Comparison of ENCODE assay signal across 8 mouse cellular contexts in the genomic region with DNA sequence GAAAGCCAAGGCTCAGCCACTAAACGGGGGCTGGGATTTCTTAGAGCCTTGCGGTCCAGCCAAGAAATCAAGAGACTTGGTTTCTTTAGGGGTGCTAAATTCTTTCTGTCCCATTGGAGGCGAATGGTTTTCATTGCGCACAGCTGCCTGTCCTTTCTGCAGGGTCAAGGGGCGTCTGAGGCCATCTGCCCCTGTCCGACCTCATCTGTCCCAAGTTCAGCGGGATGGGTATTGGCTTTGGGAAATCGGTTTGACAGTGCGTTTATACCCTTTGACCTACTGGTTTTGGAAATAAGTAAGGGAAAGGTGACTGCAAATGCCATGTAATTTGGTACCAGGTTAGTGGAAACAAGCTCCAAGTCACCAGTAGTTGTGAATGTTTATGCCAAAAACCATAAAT. TPM values are rescaled to one million over a fixed set of nuclear protein-coding genes. Genes with fewer than 3 reads are reported as not detected.
DNase-seq lines count a peak whose midpoint lies in the region; ATAC-seq and TF ChIP-seq lines count a peak whose summit lies in the region.

No protein-coding gene starts in this region.

- peaks cover 9% of the 10 kb centered on the region for H3K4me1 ChIP-seq in forebrain, embryonic 14.5 days (ENCODE audit: control insufficient read depth, insufficient read depth, low read length)
- peaks cover 37% of the 10 kb centered on the region for H3K4me1 ChIP-seq in liver, embryonic 13.5 days (replicated peaks)

- no peak for DNase-seq in gastrocnemius, adult 2 months
- DNase-seq in gastrocnemius, adult 18-20 months (ENCODE audit: low spot score) = no peak
- no peak for DNase-seq in forebrain, embryonic 14.5 days (ENCODE audit: low spot score)
- DNase-seq in liver, embryonic 13.5 days = no peak
- DNase-seq in ovary, postnatal 10 days (ENCODE audit: low spot score) = no peak
- no peak for DNase-seq in frontal cortex, postnatal 14 days (ENCODE audit: low spot score in 2 of 2)
- DNase-seq in embryo, embryonic 11 days = no peak

- peak overlapping the region; percentile 76 for H3K9ac ChIP-seq in forebrain, embryonic 14.5 days (ENCODE audit: low read length)
- peak overlapping the region; percentile 77 for H3K9ac ChIP-seq in liver, embryonic 13.5 days

- H3K9me3 ChIP-seq in forebrain, embryonic 14.5 days (replicated peaks; ENCODE audit: control insufficient read depth, low read length) = no peaks in the 10 kb centered on the region
- H3K9me3 ChIP-seq in liver, embryonic 13.5 days (replicated peaks) = no peaks in the 10 kb centered on the region

- peak overlapping the region; percentile 93 for H3K4me3 ChIP-seq in gastrocnemius, adult 2 months
- peak overlapping the region; percentile 59 for H3K4me3 ChIP-seq in C2C12 (ENCODE audit: insufficient read depth, poor library complexity, severe bottlenecking)
- H3K4me3 ChIP-seq in forebrain, embryonic 14.5 days (ENCODE audit: low read depth, low read length) = peak overlapping the region; percentile 73
- H3K4me3 ChIP-seq in liver, embryonic 13.5 days (replicated peaks) = peak overlapping the region; percentile 74

- H3K4me2 ChIP-seq in forebrain, embryonic 14.5 days (ENCODE audit: low read length) = peak overlapping the region; percentile 79
- peak overlapping the region; percentile 94 for H3K4me2 ChIP-seq in liver, embryonic 13.5 days

- intact Hi-C loops in gastrocnemius, adult 2 months (cut with DNase I) = no loop called here

- H3K27me3 ChIP-seq in C2C12 (ENCODE audit: control insufficient read depth, insufficient read depth, insufficient read length) = no peaks in the 10 kb centered on the region
- H3K27me3 ChIP-seq in forebrain, embryonic 14.5 days (replicated peaks; ENCODE audit: control insufficient read depth, insufficient read depth, low read length) = no peaks in the 10 kb centered on the region
- H3K27me3 ChIP-seq in liver, embryonic 13.5 days = no peaks in the 10 kb centered on the region

- WGBS in forebrain, embryonic 14.5 days = 6% methylated on average over 9 of the region's 9 CpGs
- 6% methylated on average over 9 of the region's 9 CpGs for WGBS in liver, embryonic 13.5 days (ENCODE audit: insufficient replicate concordance)

- H3ac ChIP-seq in C2C12 (ENCODE audit: control insufficient read depth, insufficient read length, low read depth) = peak overlapping the region; percentile 65

- no peak for ATAC-seq in forebrain, embryonic 14.5 days
- ATAC-seq in liver, embryonic 13.5 days (ENCODE audit: low read depth) = no peak

- H3K79me3 ChIP-seq in C2C12 (ENCODE audit: low read depth) = peaks cover 8% of the 10 kb centered on the region

- H3K79me2 ChIP-seq in C2C12 (ENCODE audit: control insufficient read depth, insufficient read depth) = peaks cover 19% of the 10 kb centered on the region

- peaks cover 25% of the 10 kb centered on the region for H3K36me3 ChIP-seq in C2C12 (ENCODE audit: control insufficient read depth, insufficient read depth)
- peaks cover 31% of the 10 kb centered on the region for H3K36me3 ChIP-seq in forebrain, embryonic 14.5 days (ENCODE audit: control insufficient read depth, insufficient read depth, low read length)
- peaks cover 33% of the 10 kb centered on the region for H3K36me3 ChIP-seq in liver, embryonic 13.5 days

- no peak for TF ChIP-seq CTCF in gastrocnemius, adult 2 months (IDR thresholded peaks at IDR 0.05)
- TF ChIP-seq CTCF in C2C12 (IDR thresholded peaks at IDR 0.05; ENCODE audit: control insufficient read depth, insufficient read depth, insufficient read length) = no peak

- peak overlapping the region; percentile 93 for H3K27ac ChIP-seq in gastrocnemius, adult 2 months
- 0 out of 2 replicates have a peak overlapping the region, but pooled peaks have one; percentile 79 for H3K27ac ChIP-seq in forebrain, embryonic 14.5 days (ENCODE audit: low read depth, low read length)
- H3K27ac ChIP-seq in liver, embryonic 13.5 days = peak overlapping the region; percentile 79

TF ChIP-seq in C2C12, 6 proteins besides CTCF, POLR2A, EP300 and RAD21:
- no peak for TF ChIP-seq FOSL1 (IDR thresholded peaks at IDR 0.05; ENCODE audit: insufficient read depth, low read length, poor library complexity, severe bottlenecking)
- no peak for TF ChIP-seq CEBPB (IDR thresholded peaks at IDR 0.05; ENCODE audit: low read depth)

RNA-seq across cellular contexts. Expression of gene Pdp2, which starts 0.6 kb away (rescaled TPM):
- 1 to 10 TPM; 4.0 to 4.6 TPM for total RNA-seq in gastrocnemius, adult 2 months (2021)
- total RNA-seq in gastrocnemius, adult 18-20 months (2021) = 1 to 10 TPM; 2.9 to 3.3 TPM
- 2.6 TPM for polyA plus RNA-seq in C2C12 (2012; fragmentation: generic; extraction: Trizol)
- 11.9 and 14.2 TPM in 2 replicates for polyA plus RNA-seq in forebrain, embryonic 14.5 days (2014; fragmentation: Nextera tagmentation; extraction: Ambion mirVana)
- polyA plus RNA-seq in liver, embryonic 13.5 days (2015; fragmentation: Nextera tagmentation; extraction: Ambion mirVana) = 4.4 and 5.7 TPM in 2 replicates

RNA-seq across cellular contexts. Expression of gene Cdh16, which starts 32.3 kb away (rescaled TPM):
- total RNA-seq in gastrocnemius, adult 2 months (2021) = not detected
- total RNA-seq in gastrocnemius, adult 18-20 months (2021) = under 1 TPM in 1 of 2 experiments, not detected in 1; 0.23 TPM
- not detected for polyA plus RNA-seq in C2C12 (2012; fragmentation: generic; extraction: Trizol)
- polyA plus RNA-seq in forebrain, embryonic 14.5 days (2014; fragmentation: Nextera tagmentation; extraction: Ambion mirVana) = not detected in 2 replicates
- not detected in 2 replicates for polyA plus RNA-seq in liver, embryonic 13.5 days (2015; fragmentation: Nextera tagmentation; extraction: Ambion mirVana)

RNA-seq across cellular contexts. Expression of gene Rrad, which starts 39.3 kb away (rescaled TPM):
- 1 to 10 TPM; 2.8 to 3.1 TPM for total RNA-seq in gastrocnemius, adult 2 months (2021)
- total RNA-seq in gastrocnemius, adult 18-20 months (2021) = 10 to 100 TPM in 1 of 2 experiments, 1 to 10 TPM in 1; 1.7 to 21.4 TPM
- polyA plus RNA-seq in C2C12 (2012; fragmentation: generic; extraction: Trizol) = 8.5 TPM
- polyA plus RNA-seq in forebrain, embryonic 14.5 days (2014; fragmentation: Nextera tagmentation; extraction: Ambion mirVana) = 2.1 and 3.0 TPM in 2 replicates
- 0.75 and 0.82 TPM in 2 replicates for polyA plus RNA-seq in liver, embryonic 13.5 days (2015; fragmentation: Nextera tagmentation; extraction: Ambion mirVana)

RNA-seq across cellular contexts. Expression of gene Ciao2b, which starts 49.9 kb away (rescaled TPM):
- total RNA-seq in gastrocnemius, adult 2 months (2021) = 10 to 100 TPM; 33.8 to 42.3 TPM
- 10 to 100 TPM; 40.2 to 43.4 TPM for total RNA-seq in gastrocnemius, adult 18-20 months (2021)
- 180 TPM for polyA plus RNA-seq in C2C12 (2012; fragmentation: generic; extraction: Trizol)
- polyA plus RNA-seq in forebrain, embryonic 14.5 days (2014; fragmentation: Nextera tagmentation; extraction: Ambion mirVana) = 136 and 154 TPM in 2 replicates
- 64.9 and 65.0 TPM in 2 replicates for polyA plus RNA-seq in liver, embryonic 13.5 days (2015; fragmentation: Nextera tagmentation; extraction: Ambion mirVana)

RNA-seq across cellular contexts. Expression of gene Car7, which starts 57.4 kb away (rescaled TPM):
- under 1 TPM; 0.98 to 0.99 TPM for total RNA-seq in gastrocnemius, adult 2 months (2021)
- 1 to 10 TPM in 1 of 2 experiments, under 1 TPM in 1; 0.82 to 1.1 TPM for total RNA-seq in gastrocnemius, adult 18-20 months (2021)
- 0.16 TPM for polyA plus RNA-seq in C2C12 (2012; fragmentation: generic; extraction: Trizol)
- 1.1 and 1.2 TPM in 2 replicates for polyA plus RNA-seq in forebrain, embryonic 14.5 days (2014; fragmentation: Nextera tagmentation; extraction: Ambion mirVana)
- 3.7 and 4.2 TPM in 2 replicates for polyA plus RNA-seq in liver, embryonic 13.5 days (2015; fragmentation: Nextera tagmentation; extraction: Ambion mirVana)
